Mouse (Mus musculus): ENCODE measurements at regions not wholly inside any gene's neighbourhood (a gene's known extent, or its start where the extent isn't known, plus 50 kb on each side); places are given as distances from the start of the nearest gene placed in this dataset.

- TF ChIP-seq CHD1 (IDR thresholded peaks at IDR 0.05; ENCODE audit: low read depth, low read length) = no peak
- TF ChIP-seq CHD2 (IDR thresholded peaks at IDR 0.05; ENCODE audit: low read length) = no peak
- no peak for TF ChIP-seq BHLHE40 (IDR thresholded peaks at IDR 0.05; ENCODE audit: low read depth, low read length)
- no peak for TF ChIP-seq PAX5 (IDR thresholded peaks at IDR 0.05; ENCODE audit: low read length)
- no peak for TF ChIP-seq SMC3 (IDR thresholded peaks at IDR 0.05; ENCODE audit: low read depth, low read length)
- no peak for TF ChIP-seq JUN (IDR thresholded peaks at IDR 0.05; ENCODE audit: insufficient read depth, low read depth, low read length)
- no peak for TF ChIP-seq ZNF384 (IDR thresholded peaks at IDR 0.05; ENCODE audit: low read depth, low read length)
- TF ChIP-seq SIN3A (IDR thresholded peaks at IDR 0.05; ENCODE audit: low read length) = no peak
- no peak for TF ChIP-seq MYC (IDR thresholded peaks at IDR 0.05; ENCODE audit: low read depth, low read length)
- no peak for TF ChIP-seq MEF2A (IDR thresholded peaks at IDR 0.05; ENCODE audit: borderline replicate concordance, low read depth, low read length)
- no peak for TF ChIP-seq ELF1 (IDR thresholded peaks at IDR 0.05; ENCODE audit: low read depth, low read length)
- TF ChIP-seq UBTF (IDR thresholded peaks at IDR 0.05; ENCODE audit: low read depth, low read length) = no peak
- TF ChIP-seq EP300 (IDR thresholded peaks at IDR 0.05; ENCODE audit: low read length) = no peak
- no peak for TF ChIP-seq RCOR1 (conservative IDR thresholded peaks at IDR 0.05; ENCODE audit: low read depth, low read length)
- no peak for TF ChIP-seq MAFK (IDR thresholded peaks at IDR 0.05; ENCODE audit: insufficient replicate concordance, low read length)
- no peak for TF ChIP-seq ZC3H11A (IDR thresholded peaks at IDR 0.05; ENCODE audit: low read depth, low read length)
- no peak for TF ChIP-seq KAT2A (IDR thresholded peaks at IDR 0.05; ENCODE audit: insufficient replicate concordance, low read length)
- no peak for TF ChIP-seq POLR2AphosphoS2 (IDR thresholded peaks at IDR 0.05; ENCODE audit: low read depth, low read length)
- no peak for TF ChIP-seq CTCF (conservative IDR thresholded peaks at IDR 0.05 in 1 of 2, IDR thresholded peaks at IDR 0.05 in 1 of 2; ENCODE audit: low read depth in 2 of 2, low read length in 2 of 2)
- no peak for TF ChIP-seq TCF12 (IDR thresholded peaks at IDR 0.05; ENCODE audit: low read depth, low read length)
- Histone ChIP-seq H3K27ac (ENCODE audit: insufficient read depth, low read depth) (no peak overlapping the region), H3K4me3 (replicated peaks in 1 of 3; ENCODE audit: low read depth in 2 of 3, low read length in 2 of 3, poor library complexity in 1 of 3) (no peak overlapping the region), H3K9me3 (replicated peaks; ENCODE audit: low read length) (peaks cover 84% of the 10 kb centered on the region), H3K27me3 (replicated peaks) (no peaks in the 10 kb centered on the region), H3K9ac (ENCODE audit: insufficient read depth, low read depth) (no peak overlapping the region), H3K36me3 (replicated peaks in 1 of 2; ENCODE audit: control insufficient read depth in 1 of 2, insufficient read depth in 1 of 2, low read length in 1 of 2) (no peaks in the 10 kb centered on the region), H3K4me2 (ENCODE audit: insufficient read depth, low read depth, poor library complexity, severe bottlenecking) (no peak overlapping the region), H3K4me1 (ENCODE audit: control insufficient read depth in 1 of 2, insufficient read depth in 2 of 2) (no peaks in the 10 kb centered on the region), H3K79me2 (replicated peaks; ENCODE audit: control insufficient read depth, extremely low read depth, insufficient read depth, poor library complexity, severe bottlenecking) (no peaks in the 10 kb centered on the region)
- no peak for DNase-seq (ENCODE audit: extremely low read depth)
- dilution Hi-C loops (cut with MboI; ENCODE audit: extremely low pct_ligation_motif_present, extremely low pct_unique_long_range_greater_than_20kb, low sequenced_read_pairs) (no loop called here), in situ Hi-C loops (cut with MboI; ENCODE audit: low pct_ligation_motif_present, low pct_unique_long_range_greater_than_20kb, low sequenced_read_pairs) (no loop called here)
Measured at GRCm38 (mm10) chr13:72763337-72763736, 134.7 kb downstream of the Irx2 start.

- DNase-seq (ENCODE audit: extremely low read depth) = no peak
- Histone ChIP-seq H3K27ac (ENCODE audit: insufficient read depth, low read depth) (no peak overlapping the region), H3K27me3 (replicated peaks) (no peaks in the 10 kb centered on the region), H3K4me2 (ENCODE audit: insufficient read depth, low read depth, poor library complexity, severe bottlenecking) (no peak overlapping the region), H3K4me1 (ENCODE audit: control insufficient read depth in 1 of 2, insufficient read depth in 2 of 2) (no peaks in the 10 kb centered on the region), H3K9me3 (replicated peaks; ENCODE audit: low read length) (peaks cover 82% of the 10 kb centered on the region), H3K36me3 (replicated peaks in 1 of 2; ENCODE audit: control insufficient read depth in 1 of 2, insufficient read depth in 1 of 2, low read length in 1 of 2) (no peaks in the 10 kb centered on the region), H3K9ac (ENCODE audit: insufficient read depth, low read depth) (no peak overlapping the region), H3K4me3 (replicated peaks in 1 of 3; ENCODE audit: low read depth in 2 of 3, low read length in 2 of 3, poor library complexity in 1 of 3) (no peak overlapping the region), H3K79me2 (replicated peaks; ENCODE audit: control insufficient read depth, extremely low read depth, insufficient read depth, poor library complexity, severe bottlenecking) (no peaks in the 10 kb centered on the region)
- dilution Hi-C loops (cut with MboI; ENCODE audit: extremely low pct_ligation_motif_present, extremely low pct_unique_long_range_greater_than_20kb, low sequenced_read_pairs) = no loop called here
- in situ Hi-C loops (cut with MboI; ENCODE audit: low pct_ligation_motif_present, low pct_unique_long_range_greater_than_20kb, low sequenced_read_pairs) = no loop called here
- TF ChIP-seq POLR2AphosphoS2 (IDR thresholded peaks at IDR 0.05; ENCODE audit: low read depth, low read length) (no peak), NELFE (IDR thresholded peaks at IDR 0.05; ENCODE audit: low read depth, low read length) (no peak)
Measured at GRCm38 (mm10) chr13:72767306-72767705, 138.7 kb downstream of the Irx2 start.

Data from CH12.LX (cell line).